Comparison of ENCODE assay signal across 19 mouse cellular contexts in genomic region chrX:99498021-99498420, GRCm38 (mm10).
"Had no signal": no experiment of that assay in that cellular context is flagged by ENCODE, and none has a peak within 500 bp of the region (broad histone marks: within the 10 kb centered on the region; RNA-seq: fewer than 3 reads in every experiment).

No protein-coding gene starts in this region.

- H3K4me1 ChIP-seq: neural tube, embryonic 13.5 days; neural tube, embryonic 15.5 days; stomach, embryonic 15.5 days had no signal

- H3K9me3 ChIP-seq: midbrain, embryonic 10.5 days; neural tube, embryonic 13.5 days; neural tube, embryonic 15.5 days; stomach, embryonic 15.5 days had no signal

- H3K4me3 ChIP-seq: midbrain, embryonic 10.5 days; myocyte; neural tube, embryonic 13.5 days; neural tube, embryonic 15.5 days; stomach, embryonic 15.5 days had no signal

- ATAC-seq: midbrain, embryonic 16.5 days had no signal

- DNase-seq: lung, adult 18-20 months; lung, embryonic 14.5 days; lung, postnatal 10 days; lung, postnatal 4 days; midbrain, embryonic 14.5 days; retina, postnatal 1 day; right cerebral cortex, adult 18-20 months; right cerebral cortex, postnatal 25 days; thymus, adult 2 months; thymus, postnatal 25 days; thymus, postnatal 4 days had no signal

- H3K27me3 ChIP-seq: stomach, embryonic 15.5 days had no signal

- H3K27ac ChIP-seq: liver, embryonic 14.5 days; midbrain, embryonic 10.5 days; neural tube, embryonic 13.5 days; neural tube, embryonic 15.5 days; stomach, embryonic 15.5 days; stomach, postnatal 0 days had no signal

- H3K36me3 ChIP-seq: midbrain, embryonic 10.5 days; neural tube, embryonic 13.5 days; neural tube, embryonic 15.5 days; stomach, embryonic 15.5 days had no signal

- H3K4me2 ChIP-seq: lung, embryonic 14.5 days; neural tube, embryonic 13.5 days; neural tube, embryonic 15.5 days; stomach, embryonic 15.5 days had no signal

- H3K9ac ChIP-seq: liver, embryonic 14.5 days; lung, embryonic 14.5 days; neural tube, embryonic 13.5 days; neural tube, embryonic 15.5 days; stomach, embryonic 15.5 days had no signal
